Mouse (Mus musculus) spleen, postnatal 4 days (tissue): Measurements from ENCODE around the gene Ucma.

Source experiments
- DNase-seq, 2 experiments: peaks; one replicate each; pipeline ENCODE4 v3.0.0; 2022; ENCODE audit warnings: low spot score in 2 of 2

Ucma gene

GRCm38 (mm10) chr2:5007107-5007506, 31.2 kb downstream of the Ucma start:
- DNase-seq = no peak

GRCm38 (mm10) chr2:5011898-5012490, 36.1 kb downstream of the Ucma start:
- peak in 1 of 2 experiments; percentile 67 for DNase-seq

- peak; percentile 91 to 95 for DNase-seq
Measured at GRCm38 (mm10) chr2:5012491-5013324, 36.8 kb downstream of the Ucma start, which contains the start of gene Mcm10. Gene Mcm10 (minus strand): TSS chr2:5012791.

GRCm38 (mm10) chr2:5014616-5015015, 38.7 kb downstream of the Ucma start:
- DNase-seq = no peak

GRCm38 (mm10) chr2:5015527-5015926, 39.6 kb downstream of the Ucma start:
- DNase-seq = no peak

- DNase-seq = no peak
Measured at GRCm38 (mm10) chr2:5016922-5017321, 41.0 kb downstream of the Ucma start.

GRCm38 (mm10) chr2:5019708-5020107, 43.8 kb downstream of the Ucma start:
- no peak for DNase-seq

GRCm38 (mm10) chr2:5023275-5023674, 47.4 kb downstream of the Ucma start:
- no peak for DNase-seq

GRCm38 (mm10) chr2:5023699-5024399, 47.9 kb downstream of the Ucma start:
- DNase-seq = no peak

GRCm38 (mm10) chr2:5025162-5025733, 49.3 kb downstream of the Ucma start:
- peak in 1 of 2 experiments; percentile 68 for DNase-seq

GRCm38 (mm10) chr2:5027057-5027456, 51.1 kb downstream of the Ucma start:
- no peak for DNase-seq

- no peak for DNase-seq
Measured at GRCm38 (mm10) chr2:5028047-5028446, 52.1 kb downstream of the Ucma start.

- DNase-seq = no peak
Measured at GRCm38 (mm10) chr2:5029808-5030207, 53.9 kb downstream of the Ucma start.

GRCm38 (mm10) chr2:5031215-5031614, 55.3 kb downstream of the Ucma start:
- no peak for DNase-seq

- no peak for DNase-seq
Measured at GRCm38 (mm10) chr2:5032665-5033064, 56.7 kb downstream of the Ucma start.

- DNase-seq = no peak
Measured at GRCm38 (mm10) chr2:5033546-5034420, 57.9 kb downstream of the Ucma start.

GRCm38 (mm10) chr2:5034801-5035200, 58.9 kb downstream of the Ucma start:
- DNase-seq = no peak

GRCm38 (mm10) chr2:5035241-5035640, 59.3 kb downstream of the Ucma start:
- DNase-seq = no peak
